Mouse (Mus musculus): Measurements from ENCODE around the gene Gsg1l. TPM values are rescaled to one million over a fixed set of nuclear protein-coding genes. Genes with fewer than 3 reads are reported as not detected.

The Gsg1l gene
- polyA plus RNA-seq, 1 experiment from 2014 or later, result 6.5 TPM

DNA sequence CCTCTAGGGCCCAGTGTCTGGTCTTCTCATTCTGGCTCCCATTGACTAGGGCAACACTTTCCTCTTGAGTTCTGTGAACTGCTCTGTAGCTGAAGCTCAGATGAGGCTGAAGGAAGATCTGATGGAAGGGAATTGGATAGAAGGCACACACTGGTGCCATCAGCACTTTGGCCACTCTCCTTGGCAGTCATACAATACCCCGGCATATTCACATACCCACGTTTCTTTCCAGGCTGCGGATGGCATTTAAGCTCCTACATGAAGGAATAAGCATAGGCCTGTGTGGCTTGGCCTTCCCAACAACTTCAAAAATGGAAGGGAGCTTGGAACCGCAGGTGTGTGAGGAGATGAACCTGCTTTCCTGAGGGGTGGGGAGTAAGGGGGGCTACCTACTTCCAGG lies 138.7 kb downstream of the Gsg1l start:
- Histone ChIP-seq H3K4me3 (no peak overlapping the region), H3K36me3 (no peaks in the 10 kb centered on the region), H3K4me1 (no peaks in the 10 kb centered on the region), H3K27ac (no peak overlapping the region), H3K27me3 (no peaks in the 10 kb centered on the region), H3K9me3 (replicated peaks) (no peaks in the 10 kb centered on the region), H3K9ac (no peak overlapping the region), H3K4me2 (replicated peaks) (no peak overlapping the region)
- ATAC-seq (ENCODE audit: low FRiP score), result no peak
- WGBS, result 92% methylated on average over 4 of the region's 4 CpGs

DNA sequence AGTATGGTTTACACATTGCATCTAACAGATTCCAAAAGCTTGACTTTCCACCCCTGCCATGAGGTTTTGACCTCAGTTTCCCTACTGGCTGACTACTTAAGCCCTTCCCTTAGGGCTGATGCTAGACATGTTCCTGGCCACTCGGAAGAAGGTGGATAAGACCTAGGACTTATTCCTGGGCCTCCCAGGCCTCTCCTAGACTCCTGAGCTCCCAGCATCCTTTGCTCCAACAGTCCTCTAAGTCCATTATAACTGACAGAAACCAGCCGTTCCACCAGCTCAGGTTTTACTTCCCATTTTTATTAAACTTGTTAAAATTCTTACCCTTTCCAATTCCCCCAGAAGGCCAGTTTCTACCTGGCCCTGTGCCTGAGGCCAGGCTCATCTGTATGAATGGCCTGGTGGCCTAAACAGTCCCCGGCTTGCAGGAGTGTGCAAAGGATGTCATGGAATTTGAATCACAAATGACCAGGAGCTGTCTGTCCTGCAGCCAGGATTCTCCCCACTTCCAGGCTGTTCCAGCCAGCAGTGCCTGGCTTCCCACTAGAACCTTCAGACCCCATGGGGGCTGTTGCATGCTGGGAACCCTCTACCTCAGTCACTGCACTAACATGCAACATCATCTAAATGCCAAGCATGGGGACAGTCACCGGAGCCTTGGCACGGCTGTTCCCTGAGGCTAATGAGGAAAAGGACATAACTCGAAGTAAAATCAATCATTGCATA lies 139.7 kb downstream of the Gsg1l start:
- no peak overlapping the region for H3K4me3 ChIP-seq
- 78% methylated on average over 6 of the region's 6 CpGs for WGBS
- no peak for ATAC-seq (ENCODE audit: low FRiP score)

DNA sequence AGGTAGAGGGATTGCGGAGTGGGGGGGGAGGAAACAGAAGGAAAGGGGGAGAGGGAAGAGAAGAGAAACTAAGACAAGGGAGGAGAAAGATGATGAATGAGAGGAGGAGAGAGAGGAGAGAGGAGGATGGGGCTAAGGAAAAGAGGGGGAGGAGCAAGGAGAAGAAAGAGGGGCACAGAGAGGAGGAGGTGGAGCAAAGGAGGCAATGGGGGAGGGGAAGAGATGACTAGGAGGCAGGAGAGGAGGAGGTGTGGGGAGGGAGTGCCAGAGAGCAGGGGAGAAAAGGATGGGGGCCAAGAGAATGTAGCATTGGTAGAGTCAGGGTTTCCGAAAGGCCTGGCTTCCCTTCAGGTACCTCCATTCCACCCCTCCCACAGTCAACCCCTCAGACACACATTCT lies 147.9 kb downstream of the Gsg1l start:
- ATAC-seq (ENCODE audit: low FRiP score), result 0 out of 2 replicates have a peak, but pooled peaks have one; percentile 12
- H3K4me2 ChIP-seq (replicated peaks), result no peak overlapping the region
- no peaks in the 10 kb centered on the region for H3K9me3 ChIP-seq (replicated peaks)
- peak overlapping the region; percentile 68; the same call in 1 of the 2 replicates for H3K27ac ChIP-seq
- H3K4me1 ChIP-seq, result peaks cover 34% of the 10 kb centered on the region
- H3K4me3 ChIP-seq, result no peak overlapping the region
- H3K9ac ChIP-seq, result no peak overlapping the region
- no peaks in the 10 kb centered on the region for H3K36me3 ChIP-seq
- no peaks in the 10 kb centered on the region for H3K27me3 ChIP-seq
- WGBS, result 45% methylated on average over 2 of the region's 2 CpGs

More for the DNA sequence above, 139.7 kb downstream of the Gsg1l start:
- H3K36me3 ChIP-seq, result no peaks in the 10 kb centered on the region
- no peaks in the 10 kb centered on the region for H3K9me3 ChIP-seq (replicated peaks)
- no peak overlapping the region for H3K4me2 ChIP-seq (replicated peaks)
- H3K9ac ChIP-seq, result no peak overlapping the region
- H3K4me1 ChIP-seq, result no peaks in the 10 kb centered on the region
- H3K27me3 ChIP-seq, result no peaks in the 10 kb centered on the region
- no peak overlapping the region for H3K27ac ChIP-seq

DNA sequence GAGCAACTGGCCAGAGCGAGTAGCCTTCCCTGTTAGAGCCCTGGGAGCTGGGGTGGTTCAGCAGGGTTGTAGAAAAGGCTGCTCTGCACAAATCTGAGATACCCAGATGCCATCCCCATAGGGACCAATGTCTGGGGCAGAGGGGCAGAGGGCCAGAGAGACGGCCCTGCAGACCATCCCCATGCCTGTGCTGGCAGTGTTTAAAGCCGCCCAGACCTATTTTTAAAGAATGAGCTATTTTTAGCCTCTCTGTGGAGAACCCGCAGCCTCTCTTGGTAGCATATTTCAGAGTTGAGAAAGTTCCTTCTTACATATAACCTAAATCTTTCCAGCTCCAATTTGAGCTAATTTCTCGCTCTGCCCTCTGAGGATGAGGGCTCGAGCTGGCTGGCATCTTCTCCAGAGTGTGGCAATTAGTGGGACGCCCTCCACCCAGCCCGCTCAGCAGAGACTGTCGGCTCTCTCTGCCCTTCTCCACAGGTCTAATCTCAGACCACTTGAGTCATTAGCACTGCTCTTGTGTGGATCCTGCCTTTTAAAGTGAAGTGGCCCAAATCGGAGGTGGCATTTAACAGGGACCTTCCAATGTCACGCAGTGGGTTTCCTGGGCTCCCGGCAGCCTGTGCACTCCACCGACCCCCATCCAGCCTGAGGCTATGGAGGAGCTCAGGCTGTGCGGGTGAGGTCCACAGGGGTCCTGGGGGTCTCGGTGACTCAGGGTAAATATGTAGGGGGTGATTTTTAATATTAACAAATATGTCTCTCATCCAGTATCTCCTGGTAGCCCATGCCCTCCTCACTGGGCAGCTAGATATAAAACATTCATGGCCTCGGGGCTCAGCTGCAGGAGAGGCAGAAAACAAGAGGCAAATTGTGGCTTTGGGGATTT lies 148.6 kb downstream of the Gsg1l start:
- H3K27ac ChIP-seq, result peak overlapping the region; percentile 68

DNA sequence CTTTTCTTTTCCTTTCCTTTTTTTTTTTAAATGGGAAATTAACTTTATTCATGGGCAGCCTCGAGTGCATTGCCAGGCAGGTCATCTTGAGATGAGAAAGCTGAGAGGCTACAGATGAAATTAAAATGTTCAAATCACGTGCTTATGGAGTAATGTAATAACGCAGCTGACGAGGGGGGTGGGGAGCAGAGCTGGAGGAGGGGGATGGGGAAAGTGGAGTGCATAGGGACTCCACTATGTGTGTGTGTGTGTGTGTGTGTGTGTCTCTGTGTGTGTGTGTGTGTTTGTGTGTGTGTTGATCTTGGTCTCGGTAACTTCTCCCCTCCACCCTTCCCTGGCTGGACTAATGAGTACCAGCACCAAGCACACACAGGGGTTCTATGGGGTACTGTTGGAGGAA lies 150.6 kb downstream of the Gsg1l start:
- Histone ChIP-seq H3K4me3 (no peak overlapping the region), H3K4me2 (replicated peaks) (no peak overlapping the region), H3K27ac (0 out of 2 replicates have a peak overlapping the region, but pooled peaks have one; percentile 40), H3K27me3 (no peaks in the 10 kb centered on the region), H3K9me3 (replicated peaks) (no peaks in the 10 kb centered on the region), H3K4me1 (peaks cover 34% of the 10 kb centered on the region), H3K9ac (no peak overlapping the region), H3K36me3 (no peaks in the 10 kb centered on the region)
- 51% methylated on average over 5 of the region's 5 CpGs for WGBS
- ATAC-seq (ENCODE audit: low FRiP score), result no peak

More for the DNA sequence above, 148.6 kb downstream of the Gsg1l start:
- no peaks in the 10 kb centered on the region for H3K36me3 ChIP-seq
- 27% methylated on average over 16 of the region's 16 CpGs for WGBS
- H3K4me2 ChIP-seq (replicated peaks), result 0 out of 2 replicates have a peak overlapping the region, but pooled peaks have one; percentile 13
- no peak overlapping the region for H3K4me3 ChIP-seq
- no peaks in the 10 kb centered on the region for H3K9me3 ChIP-seq (replicated peaks)
- ATAC-seq (ENCODE audit: low FRiP score), result peak; percentile 33; the same call in 1 of the 2 replicates
- H3K27me3 ChIP-seq, result no peaks in the 10 kb centered on the region
- peaks cover 34% of the 10 kb centered on the region for H3K4me1 ChIP-seq
- no peak overlapping the region for H3K9ac ChIP-seq

DNA sequence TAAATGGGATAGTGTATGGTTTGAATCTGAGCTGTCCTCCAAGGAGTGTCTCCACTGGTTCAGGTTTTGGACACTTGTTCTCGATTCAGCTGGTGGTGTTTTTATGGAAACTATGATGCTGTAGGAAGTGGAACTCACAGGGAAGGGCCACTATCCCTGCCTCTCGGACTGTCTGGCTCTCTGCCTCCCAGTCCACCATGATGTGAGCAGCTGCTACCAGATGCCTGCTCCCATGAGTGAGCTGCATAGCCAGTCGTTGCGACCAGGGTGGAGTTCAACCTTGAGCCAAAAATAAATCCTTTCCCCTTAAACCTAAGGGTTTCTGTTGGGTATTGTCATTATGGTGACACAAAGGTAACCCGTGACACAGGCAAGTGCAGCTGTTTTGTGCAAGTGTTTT lies 158.2 kb downstream of the Gsg1l start:
- H3K36me3 ChIP-seq, result no peaks in the 10 kb centered on the region
- no peak overlapping the region for H3K4me3 ChIP-seq
- 85% methylated on average over 5 of the region's 5 CpGs for WGBS
- ATAC-seq (ENCODE audit: low FRiP score), result no peak
- no peaks in the 10 kb centered on the region for H3K27me3 ChIP-seq
- H3K4me2 ChIP-seq (replicated peaks), result no peak overlapping the region
- no peak overlapping the region for H3K27ac ChIP-seq
- H3K4me1 ChIP-seq, result no peaks in the 10 kb centered on the region
- no peaks in the 10 kb centered on the region for H3K9me3 ChIP-seq (replicated peaks)
- H3K9ac ChIP-seq, result no peak overlapping the region

DNA sequence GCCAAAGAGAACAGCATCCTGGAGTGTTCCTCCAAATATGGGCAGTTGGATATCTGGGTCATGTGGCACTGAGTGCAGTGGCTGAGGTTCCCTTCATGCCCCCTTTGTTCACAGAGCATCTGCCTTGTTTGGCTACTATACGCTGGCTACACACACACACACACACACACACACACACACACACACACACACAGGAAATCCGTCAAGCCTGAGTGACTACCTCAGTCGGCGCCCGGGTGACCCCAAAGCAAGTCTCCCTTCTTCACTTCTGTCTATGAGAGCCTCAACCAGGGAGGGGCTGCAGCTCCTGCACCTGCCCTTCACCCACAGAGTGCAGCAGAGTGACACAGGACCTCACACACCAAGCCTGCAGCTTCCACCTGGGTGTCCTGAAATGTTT lies 161.4 kb downstream of the Gsg1l start:
- Histone ChIP-seq H3K27ac (no peak overlapping the region), H3K4me1 (no peaks in the 10 kb centered on the region), H3K27me3 (no peaks in the 10 kb centered on the region), H3K36me3 (no peaks in the 10 kb centered on the region), H3K9me3 (replicated peaks) (no peaks in the 10 kb centered on the region), H3K9ac (no peak overlapping the region), H3K4me2 (replicated peaks) (no peak overlapping the region), H3K4me3 (no peak overlapping the region)
- 75% methylated on average over 5 of the region's 5 CpGs for WGBS
- no peak for ATAC-seq (ENCODE audit: low FRiP score)

DNA sequence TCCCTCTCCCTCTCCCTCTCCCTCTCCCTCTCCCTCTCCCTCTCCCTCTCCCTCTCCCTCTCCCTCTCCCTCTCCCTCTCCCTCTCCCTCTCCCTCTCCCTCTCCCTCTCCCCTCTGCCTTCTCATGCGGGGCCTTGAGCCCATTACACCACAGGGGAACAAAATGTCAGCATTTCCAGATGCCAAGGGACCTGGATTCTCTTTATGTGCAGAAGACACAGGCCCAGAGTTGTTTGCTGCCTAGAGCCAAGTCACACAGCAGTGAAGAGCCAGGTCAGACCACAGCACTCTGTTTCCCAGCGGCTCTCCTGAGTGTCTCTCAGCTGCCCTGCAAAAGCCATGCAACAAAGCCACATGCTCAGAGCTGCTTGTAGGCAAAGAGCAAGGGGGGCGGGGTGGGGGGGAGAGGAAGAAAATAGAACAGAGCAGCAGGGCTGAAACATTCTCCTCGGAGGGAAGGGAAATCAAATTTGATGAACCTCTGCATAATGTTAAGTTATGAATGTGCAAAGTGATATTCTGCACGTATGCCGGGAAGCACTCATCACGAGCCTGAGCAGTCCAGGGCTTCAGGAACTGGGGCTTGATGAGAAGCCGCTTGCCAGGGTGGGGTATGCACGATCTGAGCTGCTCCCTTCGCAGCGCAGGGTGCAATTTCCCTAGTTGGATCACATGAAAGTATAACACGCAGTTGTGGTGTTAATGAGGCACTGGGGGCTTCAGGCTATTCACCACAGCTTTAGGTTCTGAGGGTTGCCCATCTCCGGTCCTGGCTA lies 181.6 kb downstream of the Gsg1l start:
- 60% methylated on average over 13 of the region's 13 CpGs for WGBS
- H3K27ac ChIP-seq, result peak overlapping the region; percentile 52; the same call in 1 of the 2 replicates
- no peak overlapping the region for H3K4me2 ChIP-seq (replicated peaks)
- H3K9ac ChIP-seq, result no peak overlapping the region
- no peaks in the 10 kb centered on the region for H3K9me3 ChIP-seq (replicated peaks)
- peak; percentile 40; the same call in 1 of the 2 replicates for ATAC-seq (ENCODE audit: low FRiP score)
- peaks cover 10% of the 10 kb centered on the region; the same call in 1 of the 2 replicates for H3K4me1 ChIP-seq
- H3K4me3 ChIP-seq, result no peak overlapping the region
- no peaks in the 10 kb centered on the region for H3K27me3 ChIP-seq
- H3K36me3 ChIP-seq, result no peaks in the 10 kb centered on the region

DNA sequence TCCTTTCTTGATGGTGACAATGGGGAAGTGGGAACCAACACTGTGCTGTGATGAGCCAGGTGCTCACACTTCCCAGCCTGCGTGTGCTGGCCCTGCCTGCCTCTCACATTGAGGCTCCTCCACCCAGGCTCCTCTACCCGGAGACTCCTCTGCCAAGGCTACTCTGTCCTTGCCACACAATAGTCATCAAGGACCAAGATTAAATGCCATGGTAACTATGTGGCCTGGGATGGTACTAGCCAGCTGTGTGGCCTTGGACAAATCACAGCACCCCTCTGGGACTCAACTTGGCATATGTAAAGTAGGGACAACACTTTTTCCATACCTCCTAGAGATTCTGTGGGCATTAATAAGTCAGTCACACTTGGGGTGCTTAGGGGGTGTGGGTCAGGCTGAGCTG lies 182.3 kb downstream of the Gsg1l start:
- no peak for ATAC-seq (ENCODE audit: low FRiP score)
- no peak overlapping the region for H3K9ac ChIP-seq
- 79% methylated on average over 2 of the region's 2 CpGs for WGBS
- H3K4me2 ChIP-seq (replicated peaks), result no peak overlapping the region
- no peak overlapping the region for H3K4me3 ChIP-seq
- no peaks in the 10 kb centered on the region for H3K9me3 ChIP-seq (replicated peaks)
- H3K4me1 ChIP-seq, result peaks cover 10% of the 10 kb centered on the region; the same call in 1 of the 2 replicates
- H3K27me3 ChIP-seq, result no peaks in the 10 kb centered on the region
- no peaks in the 10 kb centered on the region for H3K36me3 ChIP-seq
- no peak overlapping the region for H3K27ac ChIP-seq

DNA sequence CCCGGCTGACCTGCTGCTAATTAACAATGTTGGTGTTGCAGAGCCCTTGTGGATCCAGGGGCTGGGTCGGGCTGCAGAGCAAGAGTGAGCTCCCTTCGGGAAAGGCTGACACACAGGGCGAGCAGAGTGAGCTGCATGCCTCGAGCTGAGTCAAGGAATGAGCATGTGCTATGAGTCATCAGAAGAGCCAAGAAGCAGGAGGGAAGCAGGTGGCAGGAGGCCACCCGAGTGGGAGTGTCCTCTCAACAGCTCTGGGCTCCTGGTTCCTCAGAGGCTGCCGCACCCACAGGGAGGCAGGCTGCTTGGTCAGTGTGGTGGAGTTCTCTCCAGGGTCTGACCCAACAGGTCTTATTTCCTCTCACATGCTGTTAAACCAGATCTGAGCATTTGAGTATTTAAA lies 183.2 kb downstream of the Gsg1l start:
- Histone ChIP-seq H3K4me2 (replicated peaks) (no peak overlapping the region), H3K27ac (no peak overlapping the region), H3K9ac (no peak overlapping the region), H3K4me1 (peaks cover 10% of the 10 kb centered on the region; the same call in 1 of the 2 replicates), H3K9me3 (replicated peaks) (no peaks in the 10 kb centered on the region), H3K36me3 (no peaks in the 10 kb centered on the region), H3K27me3 (no peaks in the 10 kb centered on the region), H3K4me3 (no peak overlapping the region)
- 55% methylated on average over 7 of the region's 7 CpGs for WGBS
- no peak for ATAC-seq (ENCODE audit: low FRiP score)

DNA sequence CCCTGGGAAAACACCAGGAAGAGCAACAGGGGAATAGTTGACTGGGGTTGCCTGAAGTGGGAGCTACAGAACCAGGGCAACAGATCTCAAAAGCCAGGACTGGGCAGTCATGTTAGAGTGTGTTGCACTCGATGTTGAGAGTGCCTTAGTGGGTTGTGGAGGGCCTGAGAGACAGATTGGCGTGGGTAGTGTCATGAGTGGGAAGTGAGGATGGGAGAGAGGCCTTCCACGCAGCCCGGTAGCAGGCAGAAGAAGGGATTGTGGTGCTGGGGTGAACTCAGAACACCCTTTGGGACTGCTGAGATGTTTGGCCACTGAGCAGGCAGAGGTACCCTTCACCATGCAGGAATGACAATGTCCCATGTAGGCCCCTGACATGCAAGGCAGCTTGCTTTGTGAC lies 185.2 kb downstream of the Gsg1l start:
- H3K9me3 ChIP-seq (replicated peaks), result no peaks in the 10 kb centered on the region
- no peak overlapping the region for H3K9ac ChIP-seq
- WGBS, result 79% methylated on average over 4 of the region's 4 CpGs
- no peaks in the 10 kb centered on the region for H3K36me3 ChIP-seq
- peaks cover 14% of the 10 kb centered on the region; the same call in 1 of the 2 replicates for H3K4me1 ChIP-seq
- no peak overlapping the region for H3K4me2 ChIP-seq (replicated peaks)
- no peak overlapping the region for H3K4me3 ChIP-seq
- no peaks in the 10 kb centered on the region for H3K27me3 ChIP-seq
- ATAC-seq (ENCODE audit: low FRiP score), result no peak
- no peak overlapping the region for H3K27ac ChIP-seq

DNA sequence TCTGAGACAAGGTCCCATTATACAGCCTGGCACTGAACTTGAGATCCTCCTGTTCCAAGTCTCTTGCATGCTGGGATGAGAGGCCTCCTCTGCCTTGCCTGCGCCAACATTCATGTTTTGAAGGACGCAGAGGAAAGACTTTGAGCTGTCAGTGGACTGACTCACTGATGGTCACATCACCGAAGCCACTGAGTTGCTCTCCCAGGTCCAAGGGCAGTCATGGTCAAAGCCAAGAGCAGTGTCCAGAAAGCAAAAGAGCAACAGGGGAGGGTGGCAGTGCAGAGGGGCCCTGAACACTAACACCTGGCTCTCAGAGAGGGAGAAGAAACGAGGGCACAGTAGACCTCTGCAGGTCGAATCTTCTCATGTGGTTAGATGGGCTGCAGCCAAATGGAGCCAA lies 188.6 kb downstream of the Gsg1l start:
- Histone ChIP-seq H3K4me2 (replicated peaks) (no peak overlapping the region), H3K27ac (no peak overlapping the region), H3K9ac (no peak overlapping the region), H3K9me3 (replicated peaks) (no peaks in the 10 kb centered on the region), H3K4me3 (no peak overlapping the region), H3K36me3 (no peaks in the 10 kb centered on the region), H3K4me1 (peaks cover 5% of the 10 kb centered on the region), H3K27me3 (no peaks in the 10 kb centered on the region)
- no peak for ATAC-seq (ENCODE audit: low FRiP score)
- WGBS, result 91% methylated on average over 5 of the region's 5 CpGs

Measured in hindbrain, embryonic 12.5 days (tissue).